Mouse (Mus musculus) kidney, adult 8-10 months (tissue): ENCODE data around the gene Krt35.

Experiments used
- DNase-seq, 2 experiments: peaks; one replicate each; pipeline ENCODE4 v3.0.0; 2022

The Krt35 gene

DNA sequence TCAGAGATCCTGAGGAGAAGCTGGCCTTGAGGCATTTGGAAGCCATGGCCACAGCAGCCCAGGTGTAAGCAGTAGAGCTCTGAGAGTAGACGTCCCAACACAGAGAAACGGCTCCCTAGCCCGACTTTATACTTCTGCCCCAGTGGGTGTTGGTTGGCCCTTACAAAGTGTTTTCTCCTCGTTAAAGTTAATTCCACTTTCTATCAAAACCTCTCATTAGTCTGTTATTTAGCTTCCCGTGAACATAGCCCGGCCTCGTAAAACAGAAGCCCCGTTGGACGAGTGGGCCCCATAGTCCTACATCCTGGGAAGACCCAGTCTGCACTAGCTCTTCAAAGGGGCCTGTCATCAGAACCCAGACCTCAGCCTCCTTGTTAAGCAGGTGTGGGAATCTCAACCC, at the start of gene Krt35:
Gene Krt35, minus strand, starts transcription at position 101 of the 400 bp plus-strand sequence.
- no peak for DNase-seq

DNA sequence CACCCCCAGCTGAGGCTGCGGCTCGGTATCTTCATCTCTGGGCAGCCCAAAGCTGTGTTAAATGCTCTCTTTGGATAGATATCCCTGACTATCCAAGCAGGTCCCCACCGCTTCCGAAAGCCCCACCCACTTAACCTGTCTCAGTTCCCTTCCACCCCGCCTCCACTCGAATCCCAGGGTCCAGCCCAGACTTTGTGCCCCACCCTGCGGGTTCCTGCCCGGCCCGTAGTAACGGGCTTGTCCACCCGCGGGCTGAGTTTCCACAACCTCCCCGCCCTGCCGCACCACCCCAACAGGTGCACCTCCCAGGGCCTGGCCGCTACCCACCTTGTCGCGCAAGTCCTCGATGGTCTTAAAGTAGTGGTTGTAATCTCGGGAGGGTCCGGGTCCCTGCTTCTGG, 49.1 kb upstream of the Krt35 start:
- DNase-seq: peak; percentile 19

DNA sequence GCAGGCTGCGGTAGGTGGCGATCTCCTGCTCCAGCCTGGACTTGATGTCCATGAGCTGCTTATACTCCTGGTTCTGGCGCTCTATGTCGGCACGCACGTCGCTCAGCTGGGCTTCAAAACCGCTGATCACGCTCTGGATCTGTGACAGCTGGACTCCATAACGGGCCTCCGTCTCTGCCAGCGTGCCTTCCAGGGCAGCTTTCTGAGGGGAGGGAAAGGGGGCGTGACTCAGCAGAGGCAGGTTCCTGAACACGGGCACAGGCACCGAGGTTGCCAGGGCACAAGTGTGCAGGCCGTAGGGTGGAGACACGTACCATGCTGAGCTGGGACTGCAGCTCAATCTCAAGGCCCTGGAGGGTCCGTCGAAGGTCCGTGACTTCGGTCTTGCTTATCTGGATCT, 44.9 kb upstream of the Krt35 start:
- peak in 1 of 2 experiments; percentile 17 for DNase-seq

DNA sequence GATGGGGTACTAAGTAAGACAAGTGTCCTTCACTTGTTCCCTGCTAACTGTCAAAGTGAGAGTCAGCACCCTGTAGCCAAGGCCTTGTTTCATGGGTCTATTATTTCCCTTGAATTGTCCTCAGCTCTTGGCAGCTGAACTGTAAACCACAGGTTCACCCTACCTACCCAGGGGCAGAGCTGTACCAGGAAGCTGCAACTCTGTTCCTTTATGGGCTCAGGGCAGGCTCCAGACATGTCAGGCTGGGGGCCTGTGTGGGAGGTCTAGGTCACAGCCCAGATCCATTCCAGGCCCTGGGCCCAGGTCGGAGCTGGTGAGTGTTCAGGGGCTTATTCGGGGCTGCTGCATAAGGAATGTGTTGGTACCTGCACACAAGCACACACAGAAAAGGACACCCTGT, 43.4 kb upstream of the Krt35 start:
- DNase-seq: no peak

DNA sequence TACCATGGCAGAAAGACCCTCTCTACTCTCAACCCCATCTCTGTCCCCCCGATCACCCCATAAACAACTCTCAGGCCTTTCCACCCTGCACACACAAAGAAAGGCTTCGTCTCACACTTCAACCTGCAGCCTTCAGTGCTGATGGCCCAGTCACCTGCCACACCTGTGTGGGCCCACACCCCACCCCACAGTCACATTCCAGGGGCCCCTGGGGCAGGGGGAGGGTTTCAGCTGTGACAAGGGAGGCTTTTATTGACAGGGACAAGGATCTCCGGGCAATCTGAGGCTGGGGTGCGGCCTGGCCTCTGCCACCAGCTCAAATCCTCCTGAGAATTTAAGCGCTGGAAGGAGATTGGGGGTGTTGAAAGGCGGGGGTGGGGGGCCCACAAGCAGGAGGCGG, 42.8 kb upstream of the Krt35 start:
- no peak for DNase-seq

DNA sequence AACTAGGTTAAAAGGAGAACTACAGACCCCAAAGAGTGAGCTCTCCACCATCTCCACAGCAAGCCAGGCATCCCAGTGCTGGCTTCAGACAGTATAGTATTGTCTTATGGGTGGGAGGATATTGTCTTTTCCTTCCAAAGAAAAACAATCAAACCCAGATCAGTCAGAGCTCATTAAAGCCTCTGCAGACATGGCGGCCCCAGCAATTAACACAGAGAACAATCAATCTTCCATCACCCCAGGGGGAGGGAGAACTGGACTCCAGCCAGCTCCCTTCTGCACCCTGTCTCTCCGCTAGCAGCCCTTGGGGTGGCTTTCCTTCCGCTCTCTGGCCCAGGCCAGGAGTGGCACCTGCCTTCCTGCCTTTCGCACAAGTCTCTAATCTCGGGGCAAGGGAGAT, 41.7 kb upstream of the Krt35 start:
- DNase-seq: no peak

DNA sequence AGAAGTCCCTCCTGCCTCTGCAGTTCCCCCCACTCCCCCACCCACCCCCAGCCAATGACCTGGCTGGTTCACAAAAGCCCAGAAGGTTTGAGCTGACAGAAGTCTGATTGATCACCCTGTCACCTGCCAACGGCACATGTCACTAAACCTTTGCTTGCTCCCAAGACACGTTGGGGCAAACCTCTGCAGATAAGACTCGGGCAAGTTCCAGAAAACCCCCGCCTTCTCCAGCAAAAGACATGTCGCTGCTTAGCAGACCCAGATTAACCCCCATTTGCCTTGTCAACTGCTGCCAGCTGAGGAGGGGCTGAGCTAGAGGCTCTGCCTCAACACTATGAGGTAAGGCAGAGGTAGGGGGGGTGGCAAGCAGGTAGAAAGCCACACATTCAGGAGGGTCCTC, 40.5 kb upstream of the Krt35 start:
- DNase-seq: no peak

DNA sequence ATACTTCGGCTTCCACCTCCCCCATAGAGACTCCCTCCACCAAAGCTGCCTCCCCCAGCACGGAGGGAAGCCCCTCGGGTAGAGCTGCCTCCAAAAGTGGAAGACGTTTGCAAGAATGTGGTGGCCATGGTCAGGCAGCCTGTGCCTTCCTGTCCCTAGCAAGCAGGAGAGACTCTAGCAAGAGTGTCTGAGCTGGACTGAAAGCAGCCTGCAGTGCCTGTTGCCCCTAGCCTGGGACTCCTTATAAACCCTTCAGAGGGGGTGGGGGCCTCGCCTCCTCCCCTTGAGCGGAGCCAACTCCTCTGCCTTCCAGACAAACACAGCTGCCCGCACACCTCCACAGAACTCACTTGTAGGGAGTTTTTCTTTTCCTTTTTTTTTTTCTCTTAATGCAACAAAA, 39.7 kb upstream of the Krt35 start, which contains the start of gene Krt15:
Gene Krt15, minus strand, starts transcription at position 198 of the 400 bp plus-strand sequence.
- DNase-seq: no peak

DNA sequence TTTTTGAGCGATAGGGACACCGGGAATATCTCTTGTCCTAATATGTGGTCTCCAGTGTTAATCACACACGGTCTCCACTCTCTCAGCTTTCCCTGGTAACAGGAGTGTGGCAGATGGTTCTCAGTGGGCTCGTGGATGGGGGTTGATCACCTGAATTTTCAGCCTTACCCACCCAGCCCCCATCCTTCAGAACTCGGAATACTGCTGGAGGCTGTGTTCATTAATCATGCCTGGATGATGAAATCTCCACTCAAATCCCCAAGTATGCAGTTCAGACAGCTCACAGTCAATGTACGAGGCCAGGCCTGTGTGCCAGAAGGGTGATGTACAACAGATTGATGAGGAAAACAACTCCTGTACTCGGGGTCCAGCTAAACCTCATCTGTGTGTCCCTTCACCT, 28.9 kb upstream of the Krt35 start:
- DNase-seq: no peak

DNA sequence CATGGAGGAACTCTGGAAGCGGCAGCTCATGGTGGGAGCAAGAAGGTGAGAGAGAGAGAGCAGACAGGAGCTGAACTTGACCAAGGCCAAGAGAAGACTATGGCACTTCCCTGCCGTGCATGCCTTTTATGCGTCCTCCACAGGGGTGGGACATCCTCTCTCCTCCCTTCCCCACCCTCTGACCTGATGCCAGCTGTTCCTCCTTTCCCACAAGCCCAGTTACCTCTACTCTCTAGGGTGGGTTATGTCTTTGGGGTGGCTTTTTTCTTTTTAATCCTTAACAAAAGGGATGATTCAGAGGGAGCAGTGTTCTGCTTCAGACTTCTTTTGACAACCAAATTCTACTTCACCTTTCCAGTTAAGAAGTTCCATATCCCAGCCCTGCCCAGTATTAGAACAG, 25.4 kb upstream of the Krt35 start, which contains the start of gene Krt13:
Gene Krt13, minus strand, starts transcription at position 101 of the 400 bp plus-strand sequence.
- no peak for DNase-seq

DNA sequence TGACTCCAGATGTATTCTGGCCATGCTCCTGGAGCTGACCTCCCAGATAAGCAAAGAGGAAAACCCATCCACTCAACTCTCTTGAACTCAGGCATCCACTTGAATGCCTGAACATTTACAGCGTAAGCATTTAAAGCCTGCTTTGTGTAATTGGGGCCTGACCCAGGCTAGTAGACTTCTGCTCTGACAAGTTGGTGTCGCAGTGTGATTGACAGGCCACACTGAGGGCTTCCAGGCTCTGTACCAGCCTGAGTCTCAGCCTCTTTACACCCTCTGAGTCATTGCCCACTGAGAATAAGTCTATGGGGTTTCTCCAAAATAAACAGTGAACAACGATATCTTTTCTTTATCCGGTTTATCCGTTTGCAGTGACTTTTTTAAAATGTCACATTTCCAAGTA, 24.3 kb upstream of the Krt35 start:
- DNase-seq: no peak

DNA sequence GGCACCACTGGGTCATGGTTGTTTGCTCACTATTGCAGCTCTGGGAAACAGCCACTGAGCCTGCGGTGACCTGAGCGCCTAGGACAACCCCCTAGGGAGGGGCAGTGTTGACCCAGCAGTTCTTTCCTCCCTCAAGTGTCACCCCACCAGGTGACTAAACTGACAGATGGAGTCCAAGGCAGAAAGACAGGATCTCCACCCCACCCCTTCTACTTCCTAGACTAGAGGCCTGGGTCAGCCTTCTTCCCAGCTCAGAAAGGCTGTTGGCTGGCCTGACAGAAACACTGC, 17.6 kb upstream of the Krt35 start:
- no peak for DNase-seq

DNA sequence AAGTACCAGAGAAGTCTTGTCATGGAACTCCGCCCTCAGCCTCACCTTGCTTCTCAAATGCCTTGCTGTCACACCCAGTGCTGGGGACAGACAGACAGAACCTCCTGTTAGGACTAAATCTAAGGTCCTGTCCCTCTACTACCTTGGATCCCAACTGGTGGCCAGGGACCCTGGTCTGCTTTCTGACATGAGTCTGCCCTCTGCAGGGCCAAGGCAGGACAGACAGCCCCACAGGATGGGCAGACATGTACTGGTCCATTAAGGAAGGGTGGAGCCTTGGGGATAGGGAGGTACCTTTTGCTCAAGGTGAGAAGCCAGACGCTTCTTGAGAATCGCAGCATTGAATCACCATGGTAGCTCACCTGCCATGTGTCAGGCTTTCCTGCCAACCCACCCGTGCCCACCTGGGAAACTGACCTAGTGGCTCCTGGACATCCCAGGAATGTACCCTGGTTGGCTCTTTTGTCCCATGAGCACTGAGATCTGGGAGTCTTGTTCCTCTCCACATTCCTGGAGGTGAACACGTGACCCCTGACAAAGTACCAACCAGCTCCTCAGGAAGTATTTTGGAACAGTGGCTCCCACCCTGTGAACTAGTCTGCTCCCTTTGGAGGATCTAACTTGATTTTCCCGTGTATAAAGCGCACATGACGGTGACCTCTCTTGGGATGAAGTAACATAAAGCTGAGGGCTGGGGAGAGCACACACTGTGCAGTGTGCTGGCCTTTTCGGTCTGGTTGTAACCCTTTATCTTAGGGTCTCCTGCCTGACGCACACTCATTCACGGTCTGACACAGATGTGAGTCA, 17.1 kb upstream of the Krt35 start:
- DNase-seq: no peak

DNA sequence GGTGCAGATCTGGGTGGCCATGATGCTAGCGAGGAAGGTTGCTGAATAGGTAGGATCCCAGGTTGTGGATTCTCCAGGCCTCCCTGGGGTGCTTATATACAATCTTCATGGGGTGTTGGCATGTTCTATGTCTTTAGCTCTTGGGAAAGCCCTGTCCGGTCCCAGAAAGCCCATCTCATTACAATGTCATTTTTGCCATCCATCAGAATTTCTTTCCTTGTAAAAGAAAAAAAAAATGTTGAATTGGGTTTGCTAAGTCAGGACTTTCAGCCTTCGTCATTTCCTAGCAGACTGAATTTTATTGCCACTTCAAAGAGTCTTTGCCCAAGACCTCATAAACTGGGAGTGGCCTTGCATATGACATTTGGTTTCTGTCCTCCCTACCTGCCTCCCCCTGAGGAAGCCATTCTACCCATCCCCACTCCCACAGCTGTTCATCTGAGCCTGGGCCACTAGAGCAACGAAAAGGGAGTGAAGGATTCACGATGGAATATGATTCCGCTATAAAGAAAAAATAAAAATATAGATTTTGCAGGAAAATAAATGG, 9.6 kb upstream of the Krt35 start, which contains the start of gene Krt36:
Gene Krt36, minus strand, starts transcription at position 51 of the 547 bp plus-strand sequence.
- no peak for DNase-seq

DNA sequence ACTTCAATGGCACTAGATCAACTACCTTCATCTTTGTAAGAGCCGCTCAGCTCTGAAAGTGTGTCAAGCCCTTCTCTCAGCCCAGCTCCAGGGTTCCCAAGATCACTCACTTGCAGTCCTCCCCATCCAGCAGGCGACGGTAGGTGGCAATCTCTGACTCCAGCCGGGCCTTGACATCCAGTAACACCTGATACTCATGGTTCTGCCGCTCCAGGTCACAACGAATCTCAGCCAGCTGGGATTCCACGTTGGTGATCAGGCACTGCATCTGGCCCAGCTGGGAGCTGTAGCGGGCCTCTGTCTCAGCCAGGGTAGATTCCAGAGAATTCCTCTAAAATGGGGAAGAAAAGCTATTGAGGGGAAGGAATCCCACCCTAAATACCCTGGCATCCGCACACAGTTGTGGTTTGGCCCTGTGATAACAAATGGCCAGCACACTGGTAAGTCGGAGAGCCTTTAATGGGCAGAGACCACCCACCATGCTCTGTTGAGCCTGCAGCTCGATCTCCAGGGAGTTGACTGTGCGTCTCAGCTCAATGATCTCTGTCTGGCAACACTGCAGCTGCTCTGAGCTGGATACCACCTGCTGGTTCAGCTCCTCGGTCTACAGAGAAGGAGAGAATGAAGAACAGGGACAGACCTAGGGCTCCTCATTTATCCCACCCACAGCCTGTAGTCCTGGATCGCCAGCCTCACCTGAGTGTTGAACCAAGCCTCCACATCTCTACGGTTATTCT, 6.8 kb upstream of the Krt35 start:
- no peak for DNase-seq

DNA sequence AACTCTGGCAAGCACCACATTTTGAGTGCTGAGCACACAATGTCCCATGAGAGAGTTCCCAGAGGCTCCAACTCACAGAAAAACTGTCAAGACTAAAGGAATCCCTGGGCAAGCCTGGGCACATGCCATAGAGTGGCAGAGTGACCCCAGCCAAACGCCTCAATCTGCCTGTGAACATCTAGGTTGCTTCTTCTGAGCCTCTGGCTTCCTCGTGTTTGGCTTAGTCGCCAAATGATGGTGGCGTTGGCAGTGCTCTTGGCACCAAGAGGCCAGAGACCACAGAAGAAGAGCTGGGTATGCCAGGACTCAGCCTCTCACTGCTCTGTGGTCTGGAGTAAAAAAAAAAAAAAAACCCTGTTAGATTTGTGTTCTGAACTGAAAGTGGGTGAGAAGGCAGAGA, 4.3 kb upstream of the Krt35 start:
- DNase-seq: no peak

DNA sequence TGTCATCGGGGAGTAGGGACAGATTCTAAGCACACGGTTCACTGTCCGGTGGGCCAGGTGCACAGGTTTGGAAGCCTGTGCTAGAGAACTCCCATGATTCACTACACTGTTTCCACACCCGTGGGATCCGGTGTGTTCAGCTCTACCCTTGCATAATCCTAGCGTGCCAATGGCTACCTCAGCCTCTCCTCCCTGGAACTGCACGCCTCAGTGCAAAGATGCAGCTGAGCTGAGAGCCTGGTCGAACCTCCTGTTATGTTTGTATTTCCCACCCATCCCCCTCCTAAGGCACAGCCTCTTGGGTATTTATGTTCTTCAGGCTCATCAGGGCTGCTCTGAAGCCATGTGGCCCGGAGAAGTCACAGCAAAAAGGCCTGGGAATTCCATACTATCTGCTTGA, 1.8 kb upstream of the Krt35 start:
- DNase-seq: no peak

DNA sequence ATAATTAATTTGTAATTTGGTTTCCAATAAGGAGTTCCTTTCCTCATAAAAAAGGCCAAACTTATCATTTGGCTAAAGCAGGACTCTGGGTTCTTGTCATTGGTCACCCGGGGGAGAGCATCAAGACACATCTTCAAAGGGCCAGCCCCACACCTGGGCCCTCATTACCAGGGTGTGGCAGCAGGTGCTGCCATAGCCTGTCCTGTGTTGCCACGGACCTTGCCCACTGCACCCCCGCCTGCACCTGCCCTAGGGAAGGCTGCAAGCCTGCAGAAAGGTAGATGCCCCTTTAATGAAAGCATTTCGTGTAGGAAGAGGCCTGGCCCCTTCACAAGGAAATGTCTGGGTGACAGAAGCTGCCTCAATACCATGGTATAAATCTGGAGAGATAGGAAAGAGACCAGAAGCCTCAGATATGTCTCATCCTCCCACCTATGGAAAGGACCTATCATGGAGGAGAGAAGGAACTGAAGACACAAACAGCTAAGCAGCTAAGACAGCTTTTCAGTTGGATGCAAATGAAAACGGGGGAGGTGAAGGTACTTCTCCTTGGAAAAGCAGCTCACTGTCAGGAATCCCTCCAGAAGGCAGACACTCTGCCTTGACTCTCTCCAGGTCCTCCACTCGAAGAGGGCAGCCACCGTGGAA, 7.5 kb downstream of the Krt35 start:
- no peak for DNase-seq

DNA sequence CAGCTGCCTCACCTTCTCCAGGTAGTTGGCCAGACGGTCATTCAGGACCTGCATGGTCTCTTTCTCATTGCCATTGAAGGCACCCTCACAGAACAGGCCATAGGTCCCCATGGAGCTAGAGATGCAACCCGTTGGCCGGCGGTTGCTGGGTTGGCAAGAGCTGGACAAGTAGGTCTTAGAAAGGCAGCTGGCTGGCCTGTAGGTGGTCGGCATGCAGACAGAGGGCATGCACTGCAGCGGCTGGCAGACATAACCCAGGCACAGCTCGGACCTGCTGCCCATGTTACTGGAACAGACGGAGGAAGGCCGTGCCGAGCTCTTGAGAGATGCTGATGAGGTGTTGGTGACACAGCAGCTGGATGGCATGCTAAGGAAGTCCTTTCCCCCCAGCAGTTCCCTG, 8.2 kb downstream of the Krt35 start, which contains the start of gene Krt32:
Gene Krt32, minus strand, starts transcription at position 366 of the 400 bp plus-strand sequence.
- DNase-seq: no peak

DNA sequence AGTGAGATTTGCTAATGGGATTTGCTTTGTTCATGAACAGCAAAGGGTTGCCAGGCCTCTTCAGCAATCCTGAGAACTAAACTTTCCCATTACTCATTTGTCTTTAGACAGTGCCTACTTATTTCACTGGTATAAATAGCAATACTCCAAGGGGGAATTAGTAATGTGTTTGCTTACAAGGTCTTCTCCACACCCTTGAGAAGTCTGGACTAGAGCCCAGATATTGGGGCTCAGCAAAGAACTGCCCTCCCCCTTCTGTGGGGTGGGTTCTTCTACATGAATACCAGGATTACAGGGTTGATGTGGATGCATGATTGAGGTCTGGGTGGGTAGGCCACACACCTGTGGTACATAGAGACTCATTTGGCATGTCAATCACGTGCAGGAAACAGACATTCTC, 22.2 kb downstream of the Krt35 start:
- DNase-seq: no peak

DNA sequence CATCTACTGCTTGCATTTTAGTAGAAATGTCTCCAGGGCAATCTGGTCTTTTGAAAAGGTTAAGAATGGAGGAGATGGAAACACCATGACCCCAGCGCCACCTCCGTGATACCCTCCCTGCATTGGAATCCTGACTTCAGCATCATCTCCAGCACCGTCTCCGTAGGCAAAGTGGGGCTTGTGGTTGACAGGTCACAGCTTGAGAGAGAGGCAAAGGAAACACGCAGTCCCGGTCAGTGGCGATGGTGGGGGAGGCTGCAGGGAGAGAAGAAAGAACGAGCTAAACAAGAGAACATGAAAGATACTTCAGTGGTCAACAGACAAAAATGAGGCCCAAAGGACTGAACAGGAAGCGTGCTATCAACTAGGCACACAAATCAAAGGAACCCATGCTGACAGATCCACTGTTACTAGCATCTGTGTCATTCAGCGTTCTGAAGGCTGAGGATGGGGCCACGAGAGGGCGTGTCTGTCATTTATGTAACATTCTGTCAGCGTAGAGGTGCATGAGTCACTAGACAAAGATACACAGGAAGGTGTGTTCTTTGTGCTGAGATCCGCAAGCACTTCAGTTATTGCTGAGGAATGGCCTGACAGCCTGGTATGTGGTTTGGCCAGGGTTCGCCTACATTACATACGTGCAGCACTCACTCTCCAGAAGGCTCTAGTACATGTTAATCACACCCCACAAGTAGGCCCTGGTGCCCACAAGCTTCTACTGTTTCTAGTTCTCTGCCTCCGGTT, 28.6 kb downstream of the Krt35 start:
- DNase-seq: no peak

DNA sequence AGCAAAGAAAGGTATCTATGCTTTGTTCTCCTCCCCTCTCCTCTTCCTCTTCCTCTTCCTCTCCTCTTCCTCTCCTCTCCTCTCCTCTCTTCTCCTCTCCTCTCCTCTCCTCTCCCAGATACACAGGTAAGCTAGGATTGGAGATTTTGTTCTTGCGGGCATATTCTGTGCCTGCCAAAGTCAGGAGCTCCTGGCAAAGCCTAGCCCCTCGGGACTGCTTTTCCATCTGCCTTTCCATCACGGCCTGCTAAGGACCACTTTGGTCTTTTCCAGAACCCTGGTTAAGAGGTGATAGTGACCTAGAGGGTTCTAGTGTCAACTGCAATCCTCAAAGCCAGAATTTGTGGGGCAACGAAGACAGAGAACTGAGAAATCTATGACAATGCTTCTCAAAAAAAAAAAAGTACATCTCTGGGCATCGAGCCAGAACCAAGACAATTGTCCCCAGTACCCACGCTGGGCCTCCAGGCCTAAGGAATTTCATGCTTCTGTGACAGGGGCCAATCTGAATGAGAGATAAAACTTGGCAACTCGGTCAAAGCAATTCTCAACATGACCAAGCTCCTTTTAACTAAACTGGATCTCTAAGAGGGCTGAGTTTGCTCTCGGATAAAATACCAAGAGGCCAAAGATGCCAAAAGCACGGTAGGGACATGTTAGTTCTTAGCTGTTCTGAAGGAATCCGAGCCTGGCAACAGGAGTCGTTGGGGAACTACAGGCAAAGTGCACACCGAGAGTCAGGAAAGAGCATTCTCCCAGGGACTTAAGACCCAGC, 29.6 kb downstream of the Krt35 start:
- no peak for DNase-seq
